Mouse (Mus musculus) limb, embryonic 12.5 days (tissue): ENCODE measurements at regions not wholly inside any gene's neighbourhood (a gene's known extent, or its start where the extent isn't known, plus 50 kb on each side); places are given as distances from the start of the nearest gene placed in this dataset.
A peak's percentile ranks its signal among the peaks of the same experiment; 100 is the strongest.

Source experiments
- ATAC-seq: fragments of 200-750 bp; cut with Nextera tagmentation; 2 replicates; pipeline ENCODE4 v1.8.0; 2017; ENCODE audit warnings: low read depth, moderate TSS enrichment; ENCODE audit not compliant: insufficient number of reproducible peaks, insufficient read depth, low FRiP score, low TSS enrichment
- H3K27ac ChIP-seq: fragments of 300-500 bp; sonication (generic); 2 replicates; pipeline ENCODE4 v1.5.1; 2016; ENCODE audit warnings: mild to moderate bottlenecking, moderate library complexity
- H3K27me3 ChIP-seq: fragments of 300-500 bp; sonication (generic); 2 replicates; pipeline ENCODE4 v1.6.1; 2016; ENCODE audit warnings: mild to moderate bottlenecking, moderate library complexity
- H3K36me3 ChIP-seq: fragments of 300-500 bp; sonication (generic); 2 replicates; pipeline ENCODE4 v1.6.1; 2016; ENCODE audit warnings: mild to moderate bottlenecking, moderate library complexity
- H3K4me1 ChIP-seq: fragments of 300-500 bp; sonication (generic); replicated peaks from 2 replicates; pipeline ENCODE4 v1.6.1; 2016
- H3K4me2 ChIP-seq: fragments of 300-500 bp; sonication (generic); 2 replicates; pipeline ENCODE4 v1.6.1; 2016; ENCODE audit warnings: mild to moderate bottlenecking, moderate library complexity
- H3K4me3 ChIP-seq: fragments of 300-500 bp; sonication (generic); replicated peaks from 2 replicates; pipeline ENCODE4 v1.5.1; 2016; ENCODE audit warnings: mild to moderate bottlenecking
- H3K9ac ChIP-seq: fragments of 300-500 bp; sonication (generic); replicated peaks from 2 replicates; pipeline ENCODE4 v1.6.1; 2016; ENCODE audit warnings: mild to moderate bottlenecking, moderate library complexity
- H3K9me3 ChIP-seq: fragments of 300-500 bp; sonication (generic); 2 replicates; pipeline ENCODE4 v1.6.1; 2016; ENCODE audit warnings: mild to moderate bottlenecking, moderate library complexity
- WGBS: fragments of 180-500 bp; shearing (Covaris S2); methylation state at CpG from one replicate; pipeline ENCODE4 v1.1.7; 2016; 5-methylcytosine and 5-hydroxymethylcytosine counted together

DNA sequence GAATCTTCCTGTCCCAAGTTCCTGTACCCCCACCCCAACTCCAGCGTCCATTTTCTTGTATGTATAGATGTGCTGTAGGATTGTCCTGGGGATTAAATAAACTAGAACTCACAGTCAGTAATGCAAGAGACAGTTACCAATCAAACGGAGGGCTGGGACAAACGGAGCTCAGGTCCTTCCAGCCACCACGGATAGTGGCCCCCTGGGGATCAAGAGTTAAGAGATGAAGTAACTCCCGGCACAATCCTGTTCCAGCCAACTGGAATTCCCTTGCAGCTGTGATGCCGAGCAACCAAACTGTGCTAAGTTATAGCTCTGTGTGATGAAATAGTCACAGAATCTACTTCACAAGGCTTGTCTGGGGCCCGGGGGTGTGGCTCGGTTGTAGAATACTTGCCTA is 67.4 kb upstream of the Cpsf6 start:
- Histone ChIP-seq H3K9ac (no peak overlapping the region), H3K4me1 (no peaks in the 10 kb centered on the region), H3K36me3 (no peaks in the 10 kb centered on the region), H3K27ac (no peak overlapping the region), H3K9me3 (peaks cover 6% of the 10 kb centered on the region; the same call in 1 of the 2 replicates), H3K27me3 (no peaks in the 10 kb centered on the region), H3K4me2 (no peak overlapping the region), H3K4me3 (no peak overlapping the region)
- ATAC-seq = no peak
- WGBS = 66% methylated on average over 8 of the region's 8 CpGs

DNA sequence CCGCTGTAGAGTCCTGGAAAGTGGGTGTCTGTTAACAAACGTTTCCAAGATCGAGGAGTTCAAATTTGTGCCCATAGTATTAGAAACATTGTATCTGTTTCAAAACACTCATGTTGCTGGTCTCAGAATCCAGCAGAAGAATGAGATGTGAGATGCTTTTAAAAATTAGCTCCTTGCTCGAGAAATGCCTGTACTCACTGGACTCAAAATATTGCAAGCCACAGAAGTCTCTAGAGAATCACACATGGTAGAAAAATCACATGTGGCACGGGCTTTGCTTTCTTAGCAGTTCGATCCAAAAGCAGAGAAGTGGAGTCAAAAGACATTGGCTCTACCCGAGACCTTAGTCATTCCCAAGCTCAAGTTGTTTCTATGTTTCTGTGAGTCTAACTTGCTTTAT is 67.0 kb upstream of the Cpsf6 start:
- no peak overlapping the region for H3K4me2 ChIP-seq
- no peaks in the 10 kb centered on the region for H3K27me3 ChIP-seq
- H3K9me3 ChIP-seq = peaks cover 6% of the 10 kb centered on the region; the same call in 1 of the 2 replicates
- no peak overlapping the region for H3K9ac ChIP-seq
- WGBS = 83% methylated on average over 7 of the region's 7 CpGs
- H3K4me1 ChIP-seq = no peaks in the 10 kb centered on the region
- no peaks in the 10 kb centered on the region for H3K36me3 ChIP-seq
- no peak for ATAC-seq
- no peak overlapping the region for H3K4me3 ChIP-seq
- H3K27ac ChIP-seq = no peak overlapping the region

DNA sequence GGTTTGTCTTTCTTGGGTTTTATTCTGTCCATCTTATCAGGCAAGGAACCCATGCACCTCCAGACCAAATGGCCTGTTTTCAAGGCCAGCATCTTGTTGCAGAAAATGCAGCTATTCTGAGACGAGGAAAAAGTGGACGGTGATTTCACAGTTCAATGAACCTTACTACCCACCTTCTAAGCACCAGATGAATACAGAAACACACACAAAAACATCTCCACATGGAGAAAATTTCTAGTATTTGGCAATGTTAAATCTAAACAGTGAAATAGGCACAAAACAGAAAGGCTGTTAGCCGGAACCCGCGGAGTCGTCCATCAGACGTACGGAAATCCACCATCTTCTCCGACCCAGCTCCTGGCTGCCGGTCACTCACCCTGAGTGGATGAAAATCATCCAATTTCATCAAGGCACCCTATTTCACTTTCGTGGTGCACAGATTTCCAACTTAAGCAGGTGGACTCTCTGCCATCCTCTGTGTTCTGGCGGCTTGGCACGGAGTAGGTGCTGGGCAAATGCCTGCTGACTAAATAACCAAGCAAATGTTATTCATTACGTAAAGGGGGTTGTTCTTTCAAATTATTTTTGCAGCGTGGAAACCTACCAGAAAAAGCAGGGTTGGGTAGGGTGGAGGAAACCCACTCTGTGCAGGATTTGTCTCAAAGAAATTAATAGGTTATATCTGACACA is 66.1 kb upstream of the Cpsf6 start:
- H3K4me3 ChIP-seq = no peak overlapping the region
- no peaks in the 10 kb centered on the region for H3K36me3 ChIP-seq
- no peaks in the 10 kb centered on the region for H3K27me3 ChIP-seq
- 90% methylated on average over 15 of the region's 15 CpGs for WGBS
- peaks cover 6% of the 10 kb centered on the region; the same call in 1 of the 2 replicates for H3K9me3 ChIP-seq
- no peak for ATAC-seq
- H3K4me1 ChIP-seq = peaks cover 5% of the 10 kb centered on the region; the same call in 1 of the 2 replicates
- no peak overlapping the region for H3K9ac ChIP-seq
- H3K27ac ChIP-seq = no peak overlapping the region
- H3K4me2 ChIP-seq = no peak overlapping the region

DNA sequence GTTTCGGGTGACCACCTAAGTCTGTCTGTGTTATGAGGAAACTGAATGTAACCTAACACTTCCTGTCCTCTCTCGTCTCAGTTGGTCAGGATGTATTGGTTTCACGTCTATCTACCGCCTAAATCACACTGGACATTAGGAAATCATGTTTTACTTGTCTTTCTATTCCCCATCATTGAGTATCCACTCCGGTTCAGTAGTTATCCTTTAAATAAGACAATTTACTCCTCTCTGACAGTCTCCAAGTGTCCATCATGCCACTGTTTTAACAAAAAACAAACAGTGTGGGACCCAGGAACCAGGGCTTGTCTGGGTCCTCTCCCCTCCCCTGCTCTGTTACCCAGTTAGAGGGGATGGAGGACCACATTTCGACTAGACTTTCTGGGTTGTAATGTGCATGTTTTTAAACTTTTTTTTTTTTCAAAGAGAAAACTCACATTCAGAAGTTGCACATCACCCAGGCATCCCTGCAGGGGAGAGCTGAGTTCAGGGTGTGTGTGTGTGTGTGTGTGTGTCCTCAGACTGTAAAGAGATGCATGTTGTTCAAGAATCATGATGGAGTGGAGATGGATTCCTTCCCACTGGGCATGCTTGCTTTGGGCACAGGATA is 65.5 kb upstream of the Cpsf6 start:
- Histone ChIP-seq H3K36me3 (no peaks in the 10 kb centered on the region), H3K27ac (no peak overlapping the region), H3K4me3 (no peak overlapping the region), H3K9me3 (peaks cover 6% of the 10 kb centered on the region; the same call in 1 of the 2 replicates), H3K4me1 (peaks cover 5% of the 10 kb centered on the region; the same call in 1 of the 2 replicates), H3K4me2 (no peak overlapping the region), H3K27me3 (no peaks in the 10 kb centered on the region), H3K9ac (no peak overlapping the region)
- 49% methylated on average over 6 of the region's 6 CpGs for WGBS
- no peak for ATAC-seq

DNA sequence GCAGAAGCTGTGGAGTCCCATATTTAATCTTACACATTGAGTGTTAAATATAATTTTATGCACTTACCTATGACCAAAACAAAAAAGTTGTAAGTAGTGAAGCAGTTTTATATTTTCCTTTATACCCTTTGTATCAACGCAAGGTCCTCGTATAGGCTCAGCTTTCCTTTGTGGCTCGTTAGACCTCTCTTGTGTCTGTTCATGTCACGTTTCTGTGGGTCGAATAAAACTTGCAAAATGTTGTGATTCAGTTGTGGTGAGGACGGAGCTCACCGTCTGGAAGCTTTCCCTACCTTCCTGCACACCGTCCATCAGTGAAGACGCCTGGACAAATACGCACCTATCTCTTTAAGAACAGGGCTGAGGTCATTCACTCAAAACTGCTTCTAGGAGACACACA is 64.9 kb upstream of the Cpsf6 start:
- Histone ChIP-seq H3K4me3 (no peak overlapping the region), H3K4me1 (peaks cover 5% of the 10 kb centered on the region; the same call in 1 of the 2 replicates), H3K27me3 (no peaks in the 10 kb centered on the region), H3K4me2 (no peak overlapping the region), H3K9me3 (peaks cover 9% of the 10 kb centered on the region; the same call in 1 of the 2 replicates), H3K9ac (no peak overlapping the region), H3K27ac (no peak overlapping the region), H3K36me3 (no peaks in the 10 kb centered on the region)
- no peak for ATAC-seq
- WGBS = 78% methylated on average over 10 of the region's 10 CpGs

DNA sequence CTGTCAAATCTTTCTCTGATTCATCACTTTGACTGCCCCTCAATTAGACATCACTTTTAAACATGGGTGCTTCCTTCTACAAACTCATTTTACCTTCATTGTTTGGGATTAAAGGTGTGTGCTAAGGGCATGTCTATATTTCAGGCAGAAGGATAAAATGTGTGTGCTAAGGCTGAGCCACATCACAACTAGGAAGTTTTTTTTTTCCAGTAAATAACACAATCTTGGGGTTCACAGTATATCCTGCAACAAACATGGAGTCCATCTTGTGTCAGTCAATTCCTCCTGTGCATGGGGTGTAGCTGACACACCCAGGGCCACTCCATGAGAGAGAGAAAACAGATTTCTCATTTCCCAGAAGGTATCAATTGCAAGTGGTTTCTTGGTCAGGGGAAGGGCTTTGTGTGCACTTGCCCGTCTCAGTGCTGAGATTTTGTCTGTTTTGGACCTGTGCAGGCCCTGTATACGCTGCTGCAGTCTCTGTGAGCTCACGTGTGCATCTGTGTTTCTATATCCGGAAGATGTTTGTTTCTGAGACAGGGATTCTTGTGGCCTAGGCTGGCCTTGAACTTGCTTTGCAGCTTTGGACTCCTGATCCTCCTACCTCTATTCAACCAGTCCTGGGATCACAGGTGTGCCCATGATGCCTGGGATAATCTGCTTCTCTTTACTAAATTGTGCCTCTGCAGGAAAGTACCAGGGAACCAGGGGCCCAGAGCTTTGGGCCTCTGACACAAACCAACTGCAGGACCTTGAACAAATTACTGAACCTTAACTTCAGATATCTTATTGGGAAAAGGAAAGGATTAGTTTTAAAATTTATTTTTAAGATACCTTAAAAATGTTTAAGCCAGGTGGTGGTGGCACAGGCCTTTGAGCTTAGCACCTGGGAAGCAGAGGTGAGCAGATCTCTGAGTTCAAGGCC is 63.9 kb upstream of the Cpsf6 start:
- no peak for ATAC-seq
- no peak overlapping the region for H3K4me2 ChIP-seq
- no peaks in the 10 kb centered on the region for H3K36me3 ChIP-seq
- no peaks in the 10 kb centered on the region for H3K27me3 ChIP-seq
- H3K9ac ChIP-seq = no peak overlapping the region
- WGBS = 90% methylated on average over 4 of the region's 4 CpGs
- peaks cover 10% of the 10 kb centered on the region; the same call in 1 of the 2 replicates for H3K9me3 ChIP-seq
- no peak overlapping the region for H3K27ac ChIP-seq
- H3K4me1 ChIP-seq = peaks cover 5% of the 10 kb centered on the region; the same call in 1 of the 2 replicates
- H3K4me3 ChIP-seq = no peak overlapping the region

DNA sequence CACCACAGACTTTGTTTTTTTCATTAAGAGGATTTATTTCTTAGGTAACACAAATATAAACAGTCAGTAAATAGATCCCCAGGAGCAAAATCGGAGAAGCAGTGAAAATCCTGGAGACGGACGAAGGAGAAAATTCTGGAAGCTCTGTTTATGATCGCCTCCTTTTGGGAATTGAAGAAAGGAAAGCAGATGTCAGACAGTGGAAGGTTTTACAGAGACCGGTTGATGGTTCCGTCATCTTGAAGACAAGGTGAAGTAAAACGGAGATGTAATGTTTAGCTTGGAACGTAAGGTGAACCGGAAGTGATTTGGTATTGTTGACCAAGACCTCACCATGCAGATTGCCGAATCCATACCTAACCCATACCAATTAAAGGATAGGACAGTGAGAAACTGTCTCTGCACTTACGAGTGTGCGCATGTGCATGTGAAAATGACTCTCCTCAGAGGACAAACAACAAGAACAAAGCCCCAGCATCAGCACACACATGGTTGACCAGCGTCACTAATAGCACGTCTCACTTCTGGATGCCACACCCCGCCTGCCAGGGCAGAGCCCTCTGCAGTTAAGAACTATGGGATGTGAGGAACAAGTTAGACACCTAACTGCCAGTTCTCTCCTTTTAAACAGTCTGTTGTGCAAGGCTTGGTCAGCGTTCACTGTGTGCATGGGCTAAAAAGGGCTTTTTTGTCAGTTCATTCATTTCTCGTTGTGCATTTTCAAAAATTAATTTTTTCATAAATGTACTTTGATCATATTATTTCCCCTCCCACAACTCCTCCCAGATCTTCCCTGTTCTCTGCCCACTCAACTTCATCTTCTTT is 62.4 kb upstream of the Cpsf6 start:
- no peaks in the 10 kb centered on the region for H3K36me3 ChIP-seq
- no peak overlapping the region for H3K9ac ChIP-seq
- WGBS = 87% methylated on average over 17 of the region's 17 CpGs
- H3K27me3 ChIP-seq = no peaks in the 10 kb centered on the region
- peaks cover 5% of the 10 kb centered on the region; the same call in 1 of the 2 replicates for H3K4me1 ChIP-seq
- peaks cover 15% of the 10 kb centered on the region; the same call in 1 of the 2 replicates for H3K9me3 ChIP-seq
- no peak overlapping the region for H3K4me3 ChIP-seq
- no peak for ATAC-seq
- H3K27ac ChIP-seq = no peak overlapping the region
- H3K4me2 ChIP-seq = peak overlapping the region; percentile 10; the same call in 1 of the 2 replicates

DNA sequence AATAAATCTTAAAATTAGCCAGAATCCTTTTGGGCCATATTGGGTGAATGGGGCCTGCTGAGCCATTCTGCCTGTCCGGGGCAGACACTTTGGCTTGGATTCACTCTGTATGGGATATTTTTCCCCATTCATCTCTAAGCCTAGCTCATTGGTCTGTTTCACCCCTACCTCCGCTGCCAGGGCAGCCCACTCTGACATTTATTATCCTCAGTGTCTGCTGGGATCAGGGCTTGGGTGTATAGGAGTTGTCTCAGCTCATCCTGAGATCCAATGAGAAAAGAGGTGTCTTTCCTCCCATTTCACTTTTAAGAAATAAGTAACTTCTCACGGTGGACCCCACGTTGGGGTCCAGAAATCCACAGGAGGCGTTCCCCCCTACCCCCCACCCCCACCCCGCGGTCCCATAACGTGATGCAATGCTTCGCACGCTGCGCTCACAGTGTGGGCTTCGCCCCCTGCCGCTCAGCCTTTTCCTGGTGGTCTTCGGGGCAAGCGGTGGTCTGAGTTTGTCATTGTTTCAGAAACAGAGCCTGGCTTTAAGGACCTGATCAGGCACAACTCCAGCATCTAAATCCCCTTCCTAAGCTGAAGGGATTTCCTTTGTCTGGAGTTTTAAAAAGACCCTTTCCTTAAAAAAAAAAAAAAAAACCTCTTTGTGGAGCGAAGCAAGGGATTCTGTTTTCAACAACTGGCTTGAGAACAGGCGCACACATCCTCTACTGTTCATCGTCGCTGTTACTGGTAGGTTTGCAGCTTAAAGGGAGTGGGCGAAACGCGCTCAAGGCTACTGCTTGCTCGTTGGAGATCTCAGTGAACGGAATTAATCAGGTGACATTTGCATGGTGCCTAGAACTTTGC is 61.5 kb upstream of the Cpsf6 start:
- Histone ChIP-seq H3K4me2 (peak overlapping the region; percentile 43), H3K9me3 (peaks cover 15% of the 10 kb centered on the region; the same call in 1 of the 2 replicates), H3K4me1 (peaks cover 12% of the 10 kb centered on the region), H3K9ac (no peak overlapping the region), H3K27ac (no peak overlapping the region), H3K36me3 (no peaks in the 10 kb centered on the region), H3K27me3 (peaks cover 2% of the 10 kb centered on the region; the same call in 1 of the 2 replicates), H3K4me3 (no peak overlapping the region)
- WGBS = 38% methylated on average over 24 of the region's 24 CpGs
- ATAC-seq = no peak

DNA sequence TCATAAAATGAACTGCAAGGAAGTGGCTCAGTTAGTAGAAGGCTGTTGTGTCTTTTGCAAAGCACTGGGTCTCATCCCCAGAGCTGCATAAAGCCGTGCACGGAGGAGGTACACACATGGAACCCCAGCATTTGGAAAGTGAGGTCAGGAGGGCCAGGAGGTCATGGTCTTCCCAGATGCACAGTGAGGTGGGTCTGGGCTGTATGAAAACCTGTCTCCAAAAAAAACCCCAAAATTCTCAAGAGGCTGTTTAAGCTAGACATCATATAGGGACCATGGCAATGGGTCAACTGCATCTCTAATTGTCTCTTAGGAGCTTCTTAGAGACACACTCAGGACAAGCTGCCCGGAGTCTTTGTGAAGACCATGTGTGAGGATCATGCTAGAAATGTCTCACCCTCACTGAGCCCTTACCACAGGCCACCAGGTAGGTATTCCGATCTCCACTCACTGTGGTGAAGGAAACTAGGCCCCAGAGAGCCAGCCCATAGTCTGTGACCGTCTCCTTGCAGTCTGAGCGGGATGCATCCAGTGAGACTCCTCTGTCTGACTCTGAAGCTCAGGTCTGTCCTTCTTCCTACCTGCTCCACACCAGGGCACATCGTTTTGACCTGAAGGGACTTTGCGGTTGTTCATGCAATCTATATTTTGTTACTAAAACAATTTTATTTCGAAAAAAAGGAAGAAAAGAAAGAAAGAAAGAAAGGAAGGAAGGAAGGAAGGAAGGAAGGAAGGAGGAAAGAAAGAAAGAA is 60.6 kb upstream of the Cpsf6 start:
- no peak for ATAC-seq
- no peak overlapping the region for H3K27ac ChIP-seq
- no peak overlapping the region for H3K4me3 ChIP-seq
- peaks cover 9% of the 10 kb centered on the region for H3K27me3 ChIP-seq
- peaks cover 15% of the 10 kb centered on the region; the same call in 1 of the 2 replicates for H3K9me3 ChIP-seq
- no peak overlapping the region for H3K9ac ChIP-seq
- H3K4me1 ChIP-seq = peaks cover 22% of the 10 kb centered on the region
- H3K4me2 ChIP-seq = no peak overlapping the region
- WGBS = 86% methylated on average over 9 of the region's 9 CpGs
- H3K36me3 ChIP-seq = no peaks in the 10 kb centered on the region
